Mouse (Mus musculus): ENCODE results near the gene Tspan9. TPM values are rescaled to one million over a fixed set of nuclear protein-coding genes. Genes with fewer than 3 reads are reported as not detected.

Tspan9 gene
- polyA plus RNA-seq, 2 experiments: 12.1 to 15.5 TPM

DNA sequence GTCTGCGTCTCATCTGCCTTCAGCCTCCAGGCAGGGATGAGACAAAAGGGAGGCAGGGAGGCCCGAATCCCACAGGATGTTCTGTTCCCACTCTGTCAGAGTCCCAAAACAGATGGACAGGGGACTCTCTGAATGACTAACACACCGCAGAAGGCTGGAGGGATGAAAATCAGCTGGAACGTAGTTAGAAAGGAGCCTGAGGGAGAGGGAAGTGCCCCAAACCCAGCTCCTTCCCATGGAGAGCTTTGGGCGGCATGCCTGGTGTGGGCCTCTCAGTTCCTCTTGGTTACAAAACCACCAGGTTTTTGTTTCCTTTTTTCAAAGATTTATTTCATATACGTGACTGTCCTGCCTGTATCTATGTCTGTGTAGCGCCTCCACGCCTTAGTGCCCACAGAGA is 35.7 kb downstream of the Tspan9 start:
- H3K4me3 ChIP-seq (ENCODE audit: insufficient read depth in 1 of 2, low read depth in 2 of 2, low read length in 2 of 2): no peak overlapping the region
- no peak overlapping the region for H3K27ac ChIP-seq
- TF ChIP-seq EP300 (IDR thresholded peaks at IDR 0.05; ENCODE audit: low read depth) (no peak), CTCF (IDR thresholded peaks at IDR 0.05; ENCODE audit: low read depth) (no peak)
- ATAC-seq (ENCODE audit: insufficient read depth) (no peak), DNase-seq (ENCODE audit: low read depth in 3 of 3, low spot score in 3 of 3) (no peak)
- H3K27me3 ChIP-seq (ENCODE audit: control insufficient read depth, insufficient read depth, low read length): no peaks in the 10 kb centered on the region
- WGBS (ENCODE audit: insufficient replicate concordance): 24% methylated on average over 8 of the region's 8 CpGs
- no peaks in the 10 kb centered on the region for H3K9me3 ChIP-seq (ENCODE audit: control insufficient read depth, low read length)
- no peak overlapping the region for H3K4me2 ChIP-seq (ENCODE audit: low read depth)
- no peaks in the 10 kb centered on the region for H3K36me3 ChIP-seq (replicated peaks; ENCODE audit: control insufficient read depth, insufficient read depth, low read depth)
- H3K4me1 ChIP-seq (replicated peaks; ENCODE audit: control insufficient read depth in 2 of 2, insufficient read depth in 2 of 2, low read length in 1 of 2): peaks cover 0 to 20% of the 10 kb centered on the region in 2 experiments; a peak in 2 of 4 replicates
- H3K9ac ChIP-seq (replicated peaks): no peak overlapping the region

- TF ChIP-seq EP300 (IDR thresholded peaks at IDR 0.05; ENCODE audit: low read depth) (no peak), CTCF (IDR thresholded peaks at IDR 0.05; ENCODE audit: low read depth) (no peak)
- Histone ChIP-seq H3K9me3 (ENCODE audit: control insufficient read depth, low read length) (no peaks in the 10 kb centered on the region), H3K27ac (no peak overlapping the region), H3K27me3 (ENCODE audit: control insufficient read depth, insufficient read depth, low read length) (no peaks in the 10 kb centered on the region), H3K36me3 (replicated peaks; ENCODE audit: control insufficient read depth, insufficient read depth, low read depth) (no peaks in the 10 kb centered on the region), H3K4me3 (ENCODE audit: insufficient read depth in 1 of 2, low read depth in 2 of 2, low read length in 2 of 2) (no peak overlapping the region), H3K4me1 (replicated peaks; ENCODE audit: control insufficient read depth in 2 of 2, insufficient read depth in 2 of 2, low read length in 1 of 2) (peaks cover 0 to 23% of the 10 kb centered on the region in 2 experiments; a peak in 2 of 4 replicates), H3K9ac (replicated peaks) (no peak overlapping the region), H3K4me2 (ENCODE audit: low read depth) (no peak overlapping the region)
- ATAC-seq (ENCODE audit: insufficient read depth) (no peak), DNase-seq (ENCODE audit: low read depth in 3 of 3, low spot score in 3 of 3) (no peak)
- 41% methylated on average over 3 of the region's 3 CpGs for WGBS (ENCODE audit: insufficient replicate concordance)
Measured at GRCm38 (mm10) chr6:128106154-128106553, 37.2 kb downstream of the Tspan9 start.

- H3K27me3 ChIP-seq (ENCODE audit: control insufficient read depth, insufficient read depth, low read length): no peaks in the 10 kb centered on the region
- TF ChIP-seq CTCF (IDR thresholded peaks at IDR 0.05; ENCODE audit: low read depth) (no peak), EP300 (IDR thresholded peaks at IDR 0.05; ENCODE audit: low read depth) (no peak)
- no peaks in the 10 kb centered on the region for H3K9me3 ChIP-seq (ENCODE audit: control insufficient read depth, low read length)
- no peak for ATAC-seq (ENCODE audit: insufficient read depth)
- DNase-seq (ENCODE audit: low read depth in 3 of 3, low spot score in 3 of 3): no peak
- H3K4me1 ChIP-seq (replicated peaks; ENCODE audit: control insufficient read depth in 2 of 2, insufficient read depth in 2 of 2, low read length in 1 of 2): peaks cover 0 to 23% of the 10 kb centered on the region in 2 experiments; a peak in 2 of 4 replicates
- H3K27ac ChIP-seq: no peak overlapping the region
- no peaks in the 10 kb centered on the region for H3K36me3 ChIP-seq (replicated peaks; ENCODE audit: control insufficient read depth, insufficient read depth, low read depth)
- no peak overlapping the region for H3K4me3 ChIP-seq (ENCODE audit: insufficient read depth in 1 of 2, low read depth in 2 of 2, low read length in 2 of 2)
- H3K9ac ChIP-seq (replicated peaks): no peak overlapping the region
- no peak overlapping the region for H3K4me2 ChIP-seq (ENCODE audit: low read depth)
- 63% methylated on average over 7 of the region's 7 CpGs for WGBS (ENCODE audit: insufficient replicate concordance)
Measured at GRCm38 (mm10) chr6:128104712-128105324, 38.6 kb downstream of the Tspan9 start.

- H3K9me3 ChIP-seq (ENCODE audit: control insufficient read depth, low read length): no peaks in the 10 kb centered on the region
- no peak overlapping the region for H3K27ac ChIP-seq
- H3K4me2 ChIP-seq (ENCODE audit: low read depth): no peak overlapping the region
- H3K36me3 ChIP-seq (replicated peaks; ENCODE audit: control insufficient read depth, insufficient read depth, low read depth): no peaks in the 10 kb centered on the region
- TF ChIP-seq EP300 (IDR thresholded peaks at IDR 0.05; ENCODE audit: low read depth) (no peak), CTCF (IDR thresholded peaks at IDR 0.05; ENCODE audit: low read depth) (no peak)
- no peaks in the 10 kb centered on the region for H3K27me3 ChIP-seq (ENCODE audit: control insufficient read depth, insufficient read depth, low read length)
- H3K4me3 ChIP-seq (ENCODE audit: insufficient read depth in 1 of 2, low read depth in 2 of 2, low read length in 2 of 2): no peak overlapping the region
- peaks cover 0 to 23% of the 10 kb centered on the region in 2 experiments; a peak in 2 of 4 replicates for H3K4me1 ChIP-seq (replicated peaks; ENCODE audit: control insufficient read depth in 2 of 2, insufficient read depth in 2 of 2, low read length in 1 of 2)
- DNase-seq (ENCODE audit: low read depth in 3 of 3, low spot score in 3 of 3): no peak
- H3K9ac ChIP-seq (replicated peaks): no peak overlapping the region
- ATAC-seq (ENCODE audit: insufficient read depth): no peak
- WGBS (ENCODE audit: insufficient replicate concordance): 59% methylated on average over 5 of the region's 5 CpGs
Measured at GRCm38 (mm10) chr6:128103874-128104273, 39.5 kb downstream of the Tspan9 start.

GRCm38 (mm10) chr6:128102296-128102999 is 40.9 kb downstream of the Tspan9 start:
- TF ChIP-seq CTCF (IDR thresholded peaks at IDR 0.05; ENCODE audit: low read depth): no peak
- TF ChIP-seq EP300 (IDR thresholded peaks at IDR 0.05; ENCODE audit: low read depth): peak; percentile 23; the same call in 1 of the 2 replicates
- Histone ChIP-seq H3K27me3 (ENCODE audit: control insufficient read depth, insufficient read depth, low read length) (no peaks in the 10 kb centered on the region), H3K9me3 (ENCODE audit: control insufficient read depth, low read length) (no peaks in the 10 kb centered on the region), H3K9ac (replicated peaks) (no peak overlapping the region), H3K4me3 (ENCODE audit: insufficient read depth in 1 of 2, low read depth in 2 of 2, low read length in 2 of 2) (no peak overlapping the region), H3K36me3 (replicated peaks; ENCODE audit: control insufficient read depth, insufficient read depth, low read depth) (no peaks in the 10 kb centered on the region), H3K4me1 (replicated peaks; ENCODE audit: control insufficient read depth in 2 of 2, insufficient read depth in 2 of 2, low read length in 1 of 2) (peaks cover 0 to 18% of the 10 kb centered on the region in 2 experiments; a peak in 2 of 4 replicates), H3K4me2 (ENCODE audit: low read depth) (no peak overlapping the region), H3K27ac (no peak overlapping the region)
- ATAC-seq (ENCODE audit: insufficient read depth) (peak; percentile 72), DNase-seq (ENCODE audit: low read depth in 3 of 3, low spot score in 3 of 3) (no peak)
- WGBS (ENCODE audit: insufficient replicate concordance): 16% methylated on average over 6 of the region's 6 CpGs
